Mouse (Mus musculus): ENCODE data around the gene Faim. TPM values are rescaled to one million over a fixed set of nuclear protein-coding genes. Genes with fewer than 3 reads are reported as not detected.

The Faim gene
- polyA plus RNA-seq, 1 experiment = not detected

DNA sequence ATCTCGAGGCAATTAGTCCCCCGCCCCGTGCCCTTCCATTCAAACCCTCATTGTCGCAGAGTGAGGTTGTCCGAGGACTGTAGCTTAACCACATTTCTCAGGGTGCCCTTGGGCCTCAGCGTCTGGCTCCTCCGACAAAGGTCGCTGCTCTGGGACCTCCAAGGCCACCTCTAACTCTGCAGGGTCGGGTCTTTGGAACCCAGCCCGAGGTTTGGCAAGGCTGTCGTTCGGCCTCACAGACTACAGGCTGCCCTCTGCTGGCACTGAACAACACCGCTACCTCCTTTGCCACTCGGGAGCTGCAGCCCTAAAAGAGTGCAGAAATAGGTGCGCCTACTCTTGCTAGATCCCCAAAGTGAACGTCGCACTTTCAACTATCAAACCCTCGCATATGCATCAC is 21.1 kb upstream of the Faim start:
- WGBS = under 1% methylated on average over 18 of the region's 18 CpGs
- no peaks in the 10 kb centered on the region for H3K4me1 ChIP-seq (ENCODE audit: control insufficient read depth, insufficient read depth, low read length)
- peak; percentile 32; the same call in 1 of the 2 replicates for TF ChIP-seq CTCF (IDR thresholded peaks at IDR 0.05; ENCODE audit: insufficient read depth, low read depth, low read length)
- no peak for TF ChIP-seq POLR2A (IDR thresholded peaks at IDR 0.05; ENCODE audit: insufficient read depth, low read depth, low read length)
- no peak overlapping the region for H3K27ac ChIP-seq (ENCODE audit: insufficient read depth, low read depth, low read length)
- H3K4me3 ChIP-seq (ENCODE audit: insufficient read depth, low read depth, low read length) = no peak overlapping the region

DNA sequence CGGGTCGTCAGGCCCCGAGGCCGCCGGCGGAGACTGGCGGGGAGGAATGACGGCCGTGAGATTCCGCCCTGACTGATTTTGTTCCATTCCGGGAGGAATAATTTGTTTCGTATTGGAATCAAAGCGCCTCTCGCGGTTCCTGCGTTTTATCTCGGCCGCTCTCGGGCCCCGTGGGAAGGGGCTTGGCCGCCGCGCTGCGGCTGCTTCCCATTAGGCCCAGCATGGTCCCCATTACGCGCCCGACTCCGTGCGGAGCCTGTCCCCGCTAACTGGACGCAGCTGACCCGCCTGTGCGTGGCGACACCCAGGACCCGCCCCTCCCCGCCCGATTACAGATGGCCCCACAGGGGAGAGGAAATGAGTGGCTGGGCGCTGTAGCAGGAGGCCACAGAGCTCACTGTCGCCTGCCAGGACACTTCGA is 13.1 kb upstream of the Faim start:
- TF ChIP-seq CTCF (IDR thresholded peaks at IDR 0.05; ENCODE audit: insufficient read depth, low read depth, low read length) (no peak), POLR2A (IDR thresholded peaks at IDR 0.05; ENCODE audit: insufficient read depth, low read depth, low read length) (no peak)
- H3K4me3 ChIP-seq (ENCODE audit: insufficient read depth, low read depth, low read length) = no peak overlapping the region
- WGBS = 1% methylated on average over 40 of the region's 40 CpGs
- H3K27ac ChIP-seq (ENCODE audit: insufficient read depth, low read depth, low read length) = no peak overlapping the region
- H3K4me1 ChIP-seq (ENCODE audit: control insufficient read depth, insufficient read depth, low read length) = peaks cover 6% of the 10 kb centered on the region

GRCm38 (mm10) chr9:98973561-98973960 is 12.6 kb upstream of the Faim start:
- Histone ChIP-seq H3K27ac (ENCODE audit: insufficient read depth, low read depth, low read length) (no peak overlapping the region), H3K4me1 (ENCODE audit: control insufficient read depth, insufficient read depth, low read length) (peaks cover 6% of the 10 kb centered on the region), H3K4me3 (ENCODE audit: insufficient read depth, low read depth, low read length) (no peak overlapping the region)
- TF ChIP-seq POLR2A (IDR thresholded peaks at IDR 0.05; ENCODE audit: insufficient read depth, low read depth, low read length) (no peak), CTCF (IDR thresholded peaks at IDR 0.05; ENCODE audit: insufficient read depth, low read depth, low read length) (no peak)
- WGBS = 7% methylated on average over 7 of the region's 7 CpGs

GRCm38 (mm10) chr9:98974898-98975297 is 11.3 kb upstream of the Faim start:
- 38% methylated on average over 2 of the region's 2 CpGs for WGBS
- Histone ChIP-seq H3K27ac (ENCODE audit: insufficient read depth, low read depth, low read length) (no peak overlapping the region), H3K4me3 (ENCODE audit: insufficient read depth, low read depth, low read length) (no peak overlapping the region), H3K4me1 (ENCODE audit: control insufficient read depth, insufficient read depth, low read length) (peaks cover 6% of the 10 kb centered on the region)
- no peak for TF ChIP-seq POLR2A (IDR thresholded peaks at IDR 0.05; ENCODE audit: insufficient read depth, low read depth, low read length)
- no peak for TF ChIP-seq CTCF (IDR thresholded peaks at IDR 0.05; ENCODE audit: insufficient read depth, low read depth, low read length)

DNA sequence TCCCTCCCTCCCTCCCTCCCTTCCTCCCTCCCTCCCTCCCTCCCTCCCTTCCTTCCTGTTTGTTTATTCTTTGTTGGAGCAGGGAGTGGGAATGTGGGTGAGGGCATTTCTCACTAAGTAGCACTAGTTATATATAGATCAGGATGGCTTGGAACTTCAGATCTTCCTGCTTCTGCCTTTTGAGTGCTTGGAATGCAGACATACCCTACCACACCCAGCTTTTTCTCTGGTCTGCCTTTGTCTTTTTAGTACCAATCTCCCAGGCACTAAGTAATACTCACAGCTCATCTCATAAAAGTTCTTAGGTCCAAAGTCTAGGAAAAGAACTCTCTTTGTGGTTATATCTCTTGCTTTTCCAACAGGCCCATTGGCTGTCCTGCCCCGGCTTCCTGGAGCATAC is 10.1 kb upstream of the Faim start:
- Histone ChIP-seq H3K27ac (ENCODE audit: insufficient read depth, low read depth, low read length) (no peak overlapping the region), H3K4me3 (ENCODE audit: insufficient read depth, low read depth, low read length) (no peak overlapping the region), H3K4me1 (ENCODE audit: control insufficient read depth, insufficient read depth, low read length) (peaks cover 6% of the 10 kb centered on the region)
- TF ChIP-seq CTCF (IDR thresholded peaks at IDR 0.05; ENCODE audit: insufficient read depth, low read depth, low read length) (no peak), POLR2A (IDR thresholded peaks at IDR 0.05; ENCODE audit: insufficient read depth, low read depth, low read length) (no peak)
- WGBS = 87% methylated on average over 1 of the region's 1 CpGs

DNA sequence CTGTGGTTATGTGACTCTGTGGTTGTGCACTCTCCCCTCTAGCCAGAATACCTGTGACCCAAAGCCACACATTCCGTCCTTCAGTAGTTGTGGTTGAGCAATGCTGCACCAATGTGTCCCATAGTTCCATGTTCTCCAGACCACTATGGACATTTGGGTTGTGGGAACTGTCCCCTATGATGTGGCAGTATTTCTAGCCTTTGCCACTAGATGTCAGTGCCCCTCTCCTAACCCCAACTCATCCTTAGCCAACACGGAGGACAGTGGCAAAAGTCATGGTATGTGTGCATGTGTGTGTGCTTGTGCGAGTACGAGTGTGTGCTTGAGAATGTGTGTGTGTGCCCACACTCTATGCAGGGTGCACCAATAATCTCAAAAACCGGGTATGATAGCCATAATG is 9.7 kb upstream of the Faim start:
- 46% methylated on average over 5 of the region's 5 CpGs for WGBS
- no peak for TF ChIP-seq CTCF (IDR thresholded peaks at IDR 0.05; ENCODE audit: insufficient read depth, low read depth, low read length)
- TF ChIP-seq POLR2A (IDR thresholded peaks at IDR 0.05; ENCODE audit: insufficient read depth, low read depth, low read length) = no peak
- no peak overlapping the region for H3K4me3 ChIP-seq (ENCODE audit: insufficient read depth, low read depth, low read length)

GRCm38 (mm10) chr9:98979431-98980416 is 6.4 kb upstream of the Faim start:
- no peak overlapping the region for H3K4me3 ChIP-seq (ENCODE audit: insufficient read depth, low read depth, low read length)
- H3K4me1 ChIP-seq (ENCODE audit: control insufficient read depth, insufficient read depth, low read length) = no peaks in the 10 kb centered on the region
- no peak overlapping the region for H3K27ac ChIP-seq (ENCODE audit: insufficient read depth, low read depth, low read length)
- WGBS = 3% methylated on average over 29 of the region's 29 CpGs
- TF ChIP-seq CTCF (IDR thresholded peaks at IDR 0.05; ENCODE audit: insufficient read depth, low read depth, low read length) (peak; percentile 89), POLR2A (IDR thresholded peaks at IDR 0.05; ENCODE audit: insufficient read depth, low read depth, low read length) (no peak)

More for the DNA sequence above, 9.7 kb upstream of the Faim start:
- Histone ChIP-seq H3K4me1 (ENCODE audit: control insufficient read depth, insufficient read depth, low read length) (peaks cover 6% of the 10 kb centered on the region), H3K27ac (ENCODE audit: insufficient read depth, low read depth, low read length) (no peak overlapping the region)

GRCm38 (mm10) chr9:98986476-98987096 is 413 bp downstream of the Faim start:
- under 1% methylated on average over 45 of the region's 50 CpGs for WGBS
- Histone ChIP-seq H3K4me1 (ENCODE audit: control insufficient read depth, insufficient read depth, low read length) (no peaks in the 10 kb centered on the region), H3K27ac (ENCODE audit: insufficient read depth, low read depth, low read length) (no peak overlapping the region), H3K4me3 (ENCODE audit: insufficient read depth, low read depth, low read length) (peak overlapping the region; percentile 80)
- TF ChIP-seq CTCF (IDR thresholded peaks at IDR 0.05; ENCODE audit: insufficient read depth, low read depth, low read length) = no peak
- no peak for TF ChIP-seq POLR2A (IDR thresholded peaks at IDR 0.05; ENCODE audit: insufficient read depth, low read depth, low read length)

DNA sequence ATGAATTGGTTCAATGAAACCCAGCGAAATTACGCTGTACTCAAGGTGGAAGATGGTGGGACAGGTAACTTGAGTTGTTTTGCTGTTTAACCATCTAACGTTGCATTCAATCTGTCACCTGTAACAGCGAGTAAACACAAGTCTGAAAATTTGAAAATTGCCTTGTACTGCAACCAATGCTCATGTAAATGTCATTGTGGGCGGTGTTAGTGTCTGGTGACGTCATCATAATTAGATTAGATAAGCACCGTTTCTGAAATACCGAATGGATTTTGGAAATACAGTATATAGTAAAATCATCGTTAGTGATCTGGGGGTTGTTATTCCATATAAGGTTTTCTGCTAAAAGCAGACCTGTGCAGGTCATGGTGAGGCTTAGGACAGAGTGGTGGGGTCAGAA is 958 bp downstream of the Faim start:
- WGBS = 33% methylated on average over 9 of the region's 9 CpGs
- TF ChIP-seq CTCF (IDR thresholded peaks at IDR 0.05; ENCODE audit: insufficient read depth, low read depth, low read length) (no peak), POLR2A (IDR thresholded peaks at IDR 0.05; ENCODE audit: insufficient read depth, low read depth, low read length) (no peak)
- H3K27ac ChIP-seq (ENCODE audit: insufficient read depth, low read depth, low read length) = no peak overlapping the region
- no peaks in the 10 kb centered on the region for H3K4me1 ChIP-seq (ENCODE audit: control insufficient read depth, insufficient read depth, low read length)
- H3K4me3 ChIP-seq (ENCODE audit: insufficient read depth, low read depth, low read length) = no peak overlapping the region

Measured in olfactory bulb, adult 2 months (tissue).